9 mouse cellular contexts compared by ENCODE assay signal in the genomic region with DNA sequence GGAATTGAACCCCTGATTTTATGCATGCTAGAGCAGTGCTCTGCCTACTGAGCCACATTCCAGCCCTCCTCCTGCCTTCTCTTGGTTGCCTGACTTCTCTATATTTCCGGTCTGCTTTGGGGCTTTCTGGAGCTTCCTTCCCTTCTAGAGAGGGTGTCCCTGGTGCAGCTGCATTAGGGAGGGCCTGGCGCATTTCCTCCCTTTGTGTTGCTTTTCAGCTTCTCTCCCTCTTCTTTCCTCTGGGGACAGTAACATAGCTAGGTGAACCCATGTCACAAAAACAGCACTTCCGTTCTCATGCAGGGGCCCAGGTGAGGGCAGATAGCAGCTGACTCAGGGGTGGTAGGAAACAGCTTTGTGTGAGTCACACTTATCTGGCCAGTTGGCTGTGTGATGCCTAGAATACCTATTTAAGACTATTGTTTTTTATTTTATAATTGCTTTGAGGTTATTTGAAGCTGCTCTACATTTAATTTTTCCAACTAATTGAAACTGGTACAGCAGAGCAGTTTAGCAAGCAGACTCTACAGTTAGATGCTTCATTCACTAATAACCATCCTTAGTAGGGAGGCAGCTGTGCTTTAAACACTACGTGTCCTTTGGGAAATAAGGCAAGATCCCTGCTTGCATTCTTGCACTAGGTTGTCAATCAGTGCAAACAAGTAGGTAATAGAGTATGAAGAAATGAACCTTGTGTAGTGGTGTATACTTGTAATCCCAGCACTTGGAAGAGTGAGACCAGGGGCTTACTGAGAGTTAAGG.
DNase-seq lines count a peak whose midpoint lies in the region; TF ChIP-seq lines count a peak whose summit lies in the region.
"Had no signal": no experiment of that assay in that cellular context is flagged by ENCODE, and none has a peak within 500 bp of the region (broad histone marks: within the 10 kb centered on the region; RNA-seq: fewer than 3 reads in every experiment).

No protein-coding gene starts in this region.

- H3K36me3 ChIP-seq in heart, embryonic 10.5 days, result no peaks in the 10 kb centered on the region

- no peak overlapping the region for H3K4me3 ChIP-seq in heart, embryonic 10.5 days
- no peak overlapping the region for H3K4me3 ChIP-seq in cerebellum, adult 2 months (replicated peaks; ENCODE audit: insufficient read depth, low read depth, low read length)

- H3K9me3 ChIP-seq in heart, embryonic 10.5 days, result no peaks in the 10 kb centered on the region

- H3K27ac ChIP-seq in heart, embryonic 10.5 days, result no peak overlapping the region
- no peak overlapping the region for H3K27ac ChIP-seq in cerebellum, adult 2 months (ENCODE audit: insufficient read depth, low read length)

- no peak for TF ChIP-seq CTCF in cerebellum, adult 2 months (IDR thresholded peaks at IDR 0.05; ENCODE audit: borderline replicate concordance, insufficient read depth, low read depth, low read length)

- peak; percentile 19 to 63 for DNase-seq in heart, adult 18-20 months
- no peak for DNase-seq in heart, embryonic 10.5 days (ENCODE audit: low spot score)
- peak; percentile 15 for DNase-seq in spleen, adult 12 weeks (ENCODE audit: low spot score)
- DNase-seq in spleen, postnatal 4 days (ENCODE audit: low spot score in 2 of 2), result no peak
- DNase-seq in heart, postnatal 36 days, result peak; percentile 24 to 25
- DNase-seq in thymus, postnatal 36 days, result peak; percentile 36 to 61
- DNase-seq in testis, postnatal 10 days (ENCODE audit: low spot score), result no peak
- DNase-seq in cerebellum, adult 2 months, result no peak
- DNase-seq: layer of hippocampus, adult 9-11 months had no signal

- TF ChIP-seq POLR2A in cerebellum, adult 2 months (IDR thresholded peaks at IDR 0.05; ENCODE audit: borderline replicate concordance, insufficient read depth, low read length), result no peak

- peaks cover 11% of the 10 kb centered on the region for H3K4me1 ChIP-seq in heart, embryonic 10.5 days
- H3K4me1 ChIP-seq in cerebellum, adult 2 months (ENCODE audit: control insufficient read depth, insufficient read depth, low read length), result no peaks in the 10 kb centered on the region

- 59% methylated on average over 4 of the region's 4 CpGs for WGBS in heart, embryonic 10.5 days
- 84% methylated on average over 4 of the region's 4 CpGs for WGBS in cerebellum, adult 2 months

- intact Hi-C loops in heart, postnatal 36 days (cut with DNase I), result loop anchor here (5.0 kb wide), 1 partner anchor 65 kb away; a partner anchor contains a TSS

- H3K27me3 ChIP-seq in heart, embryonic 10.5 days (ENCODE audit: insufficient read depth, poor library complexity, severe bottlenecking), result no peaks in the 10 kb centered on the region
- no peaks in the 10 kb centered on the region for H3K27me3 ChIP-seq in cerebellum, adult 2 months (ENCODE audit: control insufficient read depth, insufficient read depth, low read length)

Comparison
In these comparisons a context has a peak if more than half of its experiments do, and no peak if none do; other contexts are left out.
1. DNase-seq: peak in heart, adult 18-20 months (2 of 2), spleen, adult 12 weeks (single experiment), heart, postnatal 36 days (2 of 2) and thymus, postnatal 36 days (2 of 2); none in heart, embryonic 10.5 days (single experiment), spleen, postnatal 4 days (0 of 2), testis, postnatal 10 days (single experiment) and cerebellum, adult 2 months (0 of 2).